ENCODE assay signal across 21 mouse cellular contexts in the genomic region with DNA sequence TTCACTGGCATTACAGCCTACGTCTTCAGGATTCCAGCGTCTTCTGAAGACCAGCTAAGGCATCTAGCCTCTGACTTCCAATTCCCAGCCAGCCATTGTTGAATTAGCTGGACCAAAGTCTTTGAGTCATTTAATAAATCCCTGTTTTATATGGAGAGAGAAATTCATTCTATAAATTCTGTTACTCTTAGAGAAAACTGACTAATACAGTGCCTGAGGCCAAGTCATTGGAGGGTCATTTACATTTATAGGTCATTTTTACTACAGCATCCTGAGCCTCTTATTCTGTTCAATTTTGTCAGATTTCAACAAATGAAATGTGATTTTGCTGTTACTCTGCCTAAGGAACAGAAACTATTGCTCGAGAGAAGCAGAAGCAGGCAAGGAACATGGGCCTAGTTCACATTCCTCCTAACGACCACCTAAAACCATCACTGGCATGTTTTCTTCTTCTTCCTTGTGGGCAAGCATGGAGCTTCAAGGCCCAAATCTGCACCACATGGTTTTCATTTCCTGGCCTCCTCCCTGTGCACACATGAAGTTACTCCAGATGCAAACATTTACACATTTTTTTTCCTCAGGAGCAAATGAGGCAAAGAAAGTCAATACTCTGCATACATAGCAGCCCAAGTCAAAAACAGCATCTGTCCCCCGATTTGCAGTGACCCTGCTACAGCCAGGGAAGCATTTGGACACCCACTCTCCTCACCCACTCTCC. TPM values are rescaled to one million over a fixed set of nuclear protein-coding genes. Genes with fewer than 3 reads are reported as not detected.
DNase-seq lines count a peak whose midpoint lies in the region; ATAC-seq and TF ChIP-seq lines count a peak whose summit lies in the region.
"Had no signal": no experiment of that assay in that cellular context is flagged by ENCODE, and none has a peak within 500 bp of the region (broad histone marks: within the 10 kb centered on the region; RNA-seq: fewer than 3 reads in every experiment).

No protein-coding gene starts in this region.

- no peaks in the 10 kb centered on the region for H3K36me3 ChIP-seq in neural tube, embryonic 15.5 days
- H3K36me3 ChIP-seq in embryonic facial prominence, embryonic 15.5 days: no peaks in the 10 kb centered on the region
- H3K36me3 ChIP-seq in limb, embryonic 14.5 days (ENCODE audit: control insufficient read depth, insufficient read depth, low read length): no peaks in the 10 kb centered on the region
- H3K36me3 ChIP-seq in kidney, adult 2 months (ENCODE audit: control insufficient read depth, insufficient read depth, low read length): no peaks in the 10 kb centered on the region
- H3K36me3 ChIP-seq: forebrain, embryonic 15.5 days; hindbrain, embryonic 10.5 days; liver, embryonic 15.5 days; midbrain, embryonic 12.5 days had no signal

- H3K4me2 ChIP-seq in neural tube, embryonic 15.5 days: no peak overlapping the region
- no peak overlapping the region for H3K4me2 ChIP-seq in embryonic facial prominence, embryonic 15.5 days (replicated peaks)
- H3K4me2 ChIP-seq in limb, embryonic 14.5 days (replicated peaks; ENCODE audit: low read depth, low read length, severe bottlenecking): no peak overlapping the region
- H3K4me2 ChIP-seq: forebrain, embryonic 15.5 days; liver, embryonic 15.5 days; midbrain, embryonic 12.5 days had no signal

- no peaks in the 10 kb centered on the region for H3K27me3 ChIP-seq in neural tube, embryonic 15.5 days (replicated peaks)
- no peaks in the 10 kb centered on the region for H3K27me3 ChIP-seq in embryonic facial prominence, embryonic 15.5 days
- no peaks in the 10 kb centered on the region for H3K27me3 ChIP-seq in limb, embryonic 14.5 days (ENCODE audit: control insufficient read depth, insufficient read depth, low read length)
- no peaks in the 10 kb centered on the region for H3K27me3 ChIP-seq in kidney, adult 2 months (replicated peaks; ENCODE audit: control insufficient read depth, insufficient read depth, low read length)
- H3K27me3 ChIP-seq: forebrain, embryonic 15.5 days; liver, embryonic 15.5 days; midbrain, embryonic 12.5 days had no signal

- peak; percentile 11 for DNase-seq in neural tube, embryonic 10.5 days (ENCODE audit: extremely low spot score, low spot score)
- peak; percentile 68 for DNase-seq in limb, embryonic 14.5 days (ENCODE audit: low spot score)
- no peak for DNase-seq in kidney, adult 2 months
- no peak for DNase-seq in retina, postnatal 1 day
- DNase-seq in adrenal gland, adult (ENCODE audit: inconsistent age in 2 of 2, low spot score in 1 of 2): no peak
- DNase-seq: B cell, adult 2 months; cerebellum, adult 8-10 months; gastrocnemius, postnatal 25 days; kidney, adult 18-20 months; kidney, postnatal 14 days; right cerebral cortex, postnatal 4 days; thymus, postnatal 25 days had no signal

- H3K4me1 ChIP-seq in neural tube, embryonic 15.5 days: no peaks in the 10 kb centered on the region
- H3K4me1 ChIP-seq in embryonic facial prominence, embryonic 15.5 days: peaks cover 13% of the 10 kb centered on the region; the same call in 1 of the 2 replicates
- H3K4me1 ChIP-seq in limb, embryonic 14.5 days (ENCODE audit: control insufficient read depth, insufficient read depth, low read length): peaks cover 7% of the 10 kb centered on the region; the same call in 1 of the 2 replicates
- H3K4me1 ChIP-seq in kidney, adult 2 months (ENCODE audit: control insufficient read depth, insufficient read depth, low read length): no peaks in the 10 kb centered on the region
- H3K4me1 ChIP-seq: forebrain, embryonic 15.5 days; liver, embryonic 15.5 days; midbrain, embryonic 12.5 days had no signal

- no peak for ATAC-seq in neural tube, embryonic 15.5 days (ENCODE audit: low FRiP score)
- ATAC-seq in embryonic facial prominence, embryonic 15.5 days (ENCODE audit: insufficient number of reproducible peaks, low FRiP score, low TSS enrichment, low read depth): no peak
- peak; percentile 68 for ATAC-seq in limb, embryonic 14.5 days (ENCODE audit: low FRiP score, low read depth)
- ATAC-seq: forebrain, embryonic 15.5 days had no signal

- no peak overlapping the region for H3K4me3 ChIP-seq in neural tube, embryonic 15.5 days (replicated peaks)
- no peak overlapping the region for H3K4me3 ChIP-seq in embryonic facial prominence, embryonic 15.5 days (replicated peaks)
- H3K4me3 ChIP-seq in limb, embryonic 14.5 days (replicated peaks; ENCODE audit: low read length): no peak overlapping the region
- no peak overlapping the region for H3K4me3 ChIP-seq in kidney, adult 2 months (ENCODE audit: insufficient read depth, low read depth, low read length)
- H3K4me3 ChIP-seq: erythroblast, embryonic 14.5 days; forebrain, embryonic 15.5 days; hindbrain, embryonic 10.5 days; layer of hippocampus, adult 2 months; liver, embryonic 15.5 days; midbrain, embryonic 12.5 days had no signal

- no peak for TF ChIP-seq CTCF in kidney, adult 2 months (conservative IDR thresholded peaks at IDR 0.05; ENCODE audit: insufficient read depth, insufficient read length, low read depth, low read length)

- TF ChIP-seq POLR2A in limb, embryonic 14.5 days (IDR thresholded peaks at IDR 0.05; ENCODE audit: borderline replicate concordance, extremely low read depth, insufficient read depth, insufficient read length): no peak
- no peak for TF ChIP-seq POLR2A in kidney, adult 2 months (IDR thresholded peaks at IDR 0.05; ENCODE audit: low read depth, low read length)

- 93% methylated on average over 5 of the region's 5 CpGs for WGBS in neural tube, embryonic 15.5 days
- 51% methylated on average over 5 of the region's 5 CpGs for WGBS in embryonic facial prominence, embryonic 15.5 days
- WGBS in limb, embryonic 14.5 days: 25% methylated on average over 5 of the region's 5 CpGs
- 88% methylated on average over 5 of the region's 5 CpGs for WGBS in kidney, adult 2 months

- no peak overlapping the region for H3K27ac ChIP-seq in neural tube, embryonic 15.5 days (replicated peaks)
- H3K27ac ChIP-seq in embryonic facial prominence, embryonic 15.5 days (replicated peaks): peak overlapping the region; percentile 44; the same call in 1 of the 2 replicates
- H3K27ac ChIP-seq in limb, embryonic 14.5 days (replicated peaks; ENCODE audit: low read depth, low read length): peak overlapping the region; percentile 30; the same call in 1 of the 2 replicates
- H3K27ac ChIP-seq in kidney, adult 2 months (ENCODE audit: insufficient read depth, low read depth, low read length): no peak overlapping the region
- H3K27ac ChIP-seq: forebrain, embryonic 15.5 days; hindbrain, embryonic 10.5 days; layer of hippocampus, adult 2 months; liver, embryonic 15.5 days; macrophage; midbrain, embryonic 12.5 days had no signal

- H3K9me3 ChIP-seq in neural tube, embryonic 15.5 days (replicated peaks): no peaks in the 10 kb centered on the region
- no peaks in the 10 kb centered on the region for H3K9me3 ChIP-seq in embryonic facial prominence, embryonic 15.5 days (replicated peaks)
- no peaks in the 10 kb centered on the region for H3K9me3 ChIP-seq in limb, embryonic 14.5 days (ENCODE audit: control insufficient read depth, low read length)
- H3K9me3 ChIP-seq: forebrain, embryonic 15.5 days; hindbrain, embryonic 10.5 days; liver, embryonic 15.5 days; midbrain, embryonic 12.5 days had no signal

- H3K9ac ChIP-seq in neural tube, embryonic 15.5 days (replicated peaks): no peak overlapping the region
- no peak overlapping the region for H3K9ac ChIP-seq in embryonic facial prominence, embryonic 15.5 days
- H3K9ac ChIP-seq in limb, embryonic 14.5 days (ENCODE audit: low read depth, low read length, severe bottlenecking): no peak overlapping the region
- H3K9ac ChIP-seq: forebrain, embryonic 15.5 days; liver, embryonic 15.5 days; midbrain, embryonic 12.5 days had no signal

RNA-seq across cellular contexts. Expression of gene Ankrd44, which starts 45.7 kb away (rescaled TPM):
- 21.4 and 23.1 TPM in 2 replicates for polyA plus RNA-seq in neural tube, embryonic 15.5 days (2015; fragmentation: Nextera tagmentation; extraction: Ambion mirVana)
- polyA plus RNA-seq in embryonic facial prominence, embryonic 15.5 days (2015; fragmentation: Nextera tagmentation; extraction: Ambion mirVana): 22.9 and 23.1 TPM in 2 replicates
- 38.8 and 43.8 TPM in 2 replicates for polyA plus RNA-seq in limb, embryonic 14.5 days (2012; rRNA removed)
- polyA plus RNA-seq in limb, embryonic 14.5 days (2014; fragmentation: Nextera tagmentation; extraction: Ambion mirVana): 23.5 and 27.7 TPM in 2 replicates
- 14.0 and 17.8 TPM in 2 replicates for polyA plus RNA-seq in kidney, adult 2 months (2012; rRNA removed)

RNA-seq across cellular contexts. Expression of gene Sf3b1, which starts 55.4 kb away (rescaled TPM):
- 258 and 272 TPM in 2 replicates for polyA plus RNA-seq in neural tube, embryonic 15.5 days (2015; fragmentation: Nextera tagmentation; extraction: Ambion mirVana)
- polyA plus RNA-seq in embryonic facial prominence, embryonic 15.5 days (2015; fragmentation: Nextera tagmentation; extraction: Ambion mirVana): 270 and 288 TPM in 2 replicates
- polyA plus RNA-seq in limb, embryonic 14.5 days (2012; rRNA removed): 181 and 211 TPM in 2 replicates
- 313 and 324 TPM in 2 replicates for polyA plus RNA-seq in limb, embryonic 14.5 days (2014; fragmentation: Nextera tagmentation; extraction: Ambion mirVana)
- polyA plus RNA-seq in kidney, adult 2 months (2012; rRNA removed): 24.3 and 33.6 TPM in 2 replicates

Comparison
In these comparisons a context has a peak if more than half of its experiments do, and no peak if none do; other contexts are left out.
1. DNase-seq: peak in neural tube, embryonic 10.5 days (single experiment) and limb, embryonic 14.5 days (single experiment); none in kidney, adult 2 months (single experiment), retina, postnatal 1 day (single experiment) and adrenal gland, adult (0 of 2).
2. H3K27ac ChIP-seq: peak in embryonic facial prominence, embryonic 15.5 days (single experiment) and limb, embryonic 14.5 days (single experiment); none in neural tube, embryonic 15.5 days (single experiment) and kidney, adult 2 months (single experiment).